Mouse (Mus musculus): ENCODE data around the gene Fam50b. TPM values are rescaled to one million over a fixed set of nuclear protein-coding genes. Genes with fewer than 3 reads are reported as not detected.

Gene Fam50b
- polyA plus RNA-seq, 1 experiment: not detected

DNA sequence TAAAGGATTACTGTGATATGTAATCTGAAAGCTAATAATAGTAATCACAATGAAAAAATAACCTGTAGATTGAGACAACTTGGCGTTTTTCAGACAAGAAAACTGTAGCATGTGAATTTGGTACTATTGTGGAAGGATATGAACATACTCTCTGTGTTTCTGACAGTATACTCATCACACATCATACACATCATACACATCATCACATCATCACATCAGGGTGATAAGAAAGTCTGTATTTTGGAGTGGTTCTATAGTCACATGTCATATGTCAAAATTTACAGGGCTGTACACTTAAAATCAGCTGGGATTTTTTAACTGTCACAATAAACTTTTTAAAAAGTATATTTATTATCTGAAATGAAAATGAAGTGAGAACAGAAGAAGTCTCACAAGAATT lies 30.9 kb upstream of the Fam50b start:
- H3K27me3 ChIP-seq (ENCODE audit: control insufficient read depth, insufficient read depth, low read length): no peaks in the 10 kb centered on the region
- H3K4me1 ChIP-seq (ENCODE audit: control insufficient read depth, insufficient read depth, low read length): no peaks in the 10 kb centered on the region
- no peak for TF ChIP-seq POLR2A (IDR thresholded peaks at IDR 0.05; ENCODE audit: borderline replicate concordance, insufficient read depth, low read length)
- no peak for TF ChIP-seq CTCF (IDR thresholded peaks at IDR 0.05; ENCODE audit: borderline replicate concordance, insufficient read depth, low read depth, low read length)
- DNase-seq: no peak
- H3K4me3 ChIP-seq (replicated peaks; ENCODE audit: insufficient read depth, low read depth, low read length): no peak overlapping the region
- no peak overlapping the region for H3K27ac ChIP-seq (ENCODE audit: insufficient read depth, low read length)
- 82% methylated on average over 1 of the region's 1 CpGs for WGBS

DNA sequence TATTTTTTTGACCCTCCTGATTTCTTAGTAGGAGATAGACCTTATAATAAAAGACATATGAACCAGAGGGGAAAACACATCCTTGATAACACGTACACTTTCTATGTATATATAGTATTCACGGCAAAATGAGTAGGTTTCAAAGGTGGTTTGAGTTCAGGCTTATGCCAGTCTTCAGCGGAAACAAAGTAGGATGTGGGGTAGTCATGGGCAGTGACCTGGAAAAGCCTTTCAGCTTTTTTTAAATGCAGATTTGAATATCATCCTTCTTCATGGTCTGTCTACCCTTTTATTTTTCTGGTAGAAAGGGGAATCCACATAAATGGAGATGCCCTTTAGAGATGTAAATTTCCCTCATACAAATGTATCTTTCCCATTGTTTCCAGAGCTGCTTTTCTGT lies 29.8 kb upstream of the Fam50b start:
- 52% methylated on average over 3 of the region's 3 CpGs for WGBS
- TF ChIP-seq CTCF (IDR thresholded peaks at IDR 0.05; ENCODE audit: borderline replicate concordance, insufficient read depth, low read depth, low read length) (no peak), POLR2A (IDR thresholded peaks at IDR 0.05; ENCODE audit: borderline replicate concordance, insufficient read depth, low read length) (no peak)

DNA sequence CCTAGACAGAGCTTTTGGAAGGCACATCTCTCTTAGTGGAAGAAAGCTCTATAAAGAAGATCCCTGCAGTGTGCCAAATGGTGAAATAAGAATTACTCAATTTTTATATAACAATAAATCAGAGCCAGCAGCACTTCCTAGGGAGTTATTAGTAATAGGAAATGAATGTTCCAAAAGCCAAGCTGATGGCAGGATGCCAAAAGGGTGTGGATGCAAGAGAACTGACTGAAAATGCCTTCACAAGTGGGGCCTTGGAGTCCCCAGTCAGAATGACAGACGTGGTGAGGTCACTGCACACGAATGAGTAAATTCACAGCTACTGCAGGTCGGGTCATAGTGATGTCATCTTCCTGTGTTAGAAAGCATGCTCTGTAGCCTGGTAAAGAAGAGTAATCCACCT lies 25.7 kb upstream of the Fam50b start:
- H3K4me3 ChIP-seq (replicated peaks; ENCODE audit: insufficient read depth, low read depth, low read length): no peak overlapping the region
- TF ChIP-seq POLR2A (IDR thresholded peaks at IDR 0.05; ENCODE audit: borderline replicate concordance, insufficient read depth, low read length): no peak
- no peak for TF ChIP-seq CTCF (IDR thresholded peaks at IDR 0.05; ENCODE audit: borderline replicate concordance, insufficient read depth, low read depth, low read length)
- no peaks in the 10 kb centered on the region for H3K27me3 ChIP-seq (ENCODE audit: control insufficient read depth, insufficient read depth, low read length)
- peak; percentile 10 to 56 for DNase-seq
- no peak overlapping the region for H3K27ac ChIP-seq (ENCODE audit: insufficient read depth, low read length)
- WGBS: 23% methylated on average over 3 of the region's 3 CpGs
- no peaks in the 10 kb centered on the region for H3K4me1 ChIP-seq (ENCODE audit: control insufficient read depth, insufficient read depth, low read length)

More for the DNA sequence above, 29.8 kb upstream of the Fam50b start:
- H3K27me3 ChIP-seq (ENCODE audit: control insufficient read depth, insufficient read depth, low read length): no peaks in the 10 kb centered on the region
- no peak for DNase-seq
- no peak overlapping the region for H3K4me3 ChIP-seq (replicated peaks; ENCODE audit: insufficient read depth, low read depth, low read length)
- H3K4me1 ChIP-seq (ENCODE audit: control insufficient read depth, insufficient read depth, low read length): no peaks in the 10 kb centered on the region
- H3K27ac ChIP-seq (ENCODE audit: insufficient read depth, low read length): no peak overlapping the region

DNA sequence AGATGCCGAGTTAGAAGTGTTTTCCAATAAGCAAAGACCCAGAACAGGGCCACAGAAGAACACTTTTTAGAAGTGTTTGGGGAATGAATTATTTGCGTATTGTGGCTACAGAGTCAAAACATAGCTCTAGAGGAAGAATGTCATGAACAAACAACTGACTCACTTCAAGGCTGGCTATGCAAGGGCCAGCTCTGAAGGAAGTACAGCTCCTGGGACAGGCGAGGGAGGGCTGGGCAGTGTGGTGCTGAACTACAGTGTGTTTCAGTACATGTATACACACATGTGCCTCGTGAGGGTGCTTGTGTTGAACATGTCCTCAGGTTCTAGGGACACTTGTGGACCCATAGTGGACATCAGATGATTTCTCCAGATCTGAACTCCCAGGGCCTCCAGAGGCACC lies 25.1 kb upstream of the Fam50b start:
- DNase-seq: no peak
- Histone ChIP-seq H3K27ac (ENCODE audit: insufficient read depth, low read length) (no peak overlapping the region), H3K4me3 (replicated peaks; ENCODE audit: insufficient read depth, low read depth, low read length) (no peak overlapping the region), H3K4me1 (ENCODE audit: control insufficient read depth, insufficient read depth, low read length) (no peaks in the 10 kb centered on the region), H3K27me3 (ENCODE audit: control insufficient read depth, insufficient read depth, low read length) (no peaks in the 10 kb centered on the region)
- TF ChIP-seq CTCF (IDR thresholded peaks at IDR 0.05; ENCODE audit: borderline replicate concordance, insufficient read depth, low read depth, low read length): no peak
- no peak for TF ChIP-seq POLR2A (IDR thresholded peaks at IDR 0.05; ENCODE audit: borderline replicate concordance, insufficient read depth, low read length)
- 92% methylated on average over 4 of the region's 4 CpGs for WGBS

DNA sequence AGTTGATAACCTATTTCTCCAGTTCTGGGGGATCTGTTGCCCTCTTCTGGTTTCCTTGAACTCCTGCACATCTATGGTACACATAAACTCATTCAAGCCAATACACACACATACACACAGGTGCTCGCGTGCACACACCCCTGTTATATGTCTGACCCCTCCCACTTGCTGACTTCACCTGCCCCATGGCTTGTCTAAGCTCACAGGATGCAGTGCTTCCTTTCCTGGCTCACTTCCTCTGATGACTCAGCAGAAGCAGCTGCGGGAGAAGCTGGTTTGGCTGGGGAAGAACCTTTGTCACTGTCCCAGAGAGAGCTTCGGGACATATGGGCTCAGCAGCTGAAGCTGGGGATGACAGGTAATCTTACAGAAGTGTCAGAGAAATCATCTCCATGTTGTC lies 23.2 kb upstream of the Fam50b start:
- no peak for TF ChIP-seq CTCF (IDR thresholded peaks at IDR 0.05; ENCODE audit: borderline replicate concordance, insufficient read depth, low read depth, low read length)
- TF ChIP-seq POLR2A (IDR thresholded peaks at IDR 0.05; ENCODE audit: borderline replicate concordance, insufficient read depth, low read length): no peak
- H3K4me1 ChIP-seq (ENCODE audit: control insufficient read depth, insufficient read depth, low read length): no peaks in the 10 kb centered on the region
- DNase-seq: no peak
- no peak overlapping the region for H3K4me3 ChIP-seq (replicated peaks; ENCODE audit: insufficient read depth, low read depth, low read length)
- WGBS: 75% methylated on average over 4 of the region's 4 CpGs
- H3K27ac ChIP-seq (ENCODE audit: insufficient read depth, low read length): no peak overlapping the region
- H3K27me3 ChIP-seq (ENCODE audit: control insufficient read depth, insufficient read depth, low read length): no peaks in the 10 kb centered on the region

DNA sequence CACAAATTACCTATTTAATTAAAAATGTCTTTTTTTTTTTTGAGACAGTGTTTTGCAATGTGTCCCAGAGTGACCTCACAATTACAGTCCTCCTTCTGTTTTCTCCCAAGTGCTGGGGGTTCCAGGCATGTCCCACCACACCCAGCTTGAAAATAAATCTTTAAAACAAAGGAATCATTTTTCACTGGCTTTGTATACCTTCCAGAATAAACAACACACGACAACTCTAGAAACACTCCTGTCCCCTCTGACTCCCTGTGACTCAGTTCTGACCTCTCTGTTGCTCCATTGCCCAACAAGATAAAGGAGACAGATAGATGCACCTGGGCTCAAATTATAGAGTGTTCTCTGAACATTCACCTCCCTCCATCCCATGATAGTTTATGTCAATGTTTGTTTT lies 21.8 kb upstream of the Fam50b start:
- 75% methylated on average over 1 of the region's 1 CpGs for WGBS
- H3K4me3 ChIP-seq (replicated peaks; ENCODE audit: insufficient read depth, low read depth, low read length): no peak overlapping the region

DNA sequence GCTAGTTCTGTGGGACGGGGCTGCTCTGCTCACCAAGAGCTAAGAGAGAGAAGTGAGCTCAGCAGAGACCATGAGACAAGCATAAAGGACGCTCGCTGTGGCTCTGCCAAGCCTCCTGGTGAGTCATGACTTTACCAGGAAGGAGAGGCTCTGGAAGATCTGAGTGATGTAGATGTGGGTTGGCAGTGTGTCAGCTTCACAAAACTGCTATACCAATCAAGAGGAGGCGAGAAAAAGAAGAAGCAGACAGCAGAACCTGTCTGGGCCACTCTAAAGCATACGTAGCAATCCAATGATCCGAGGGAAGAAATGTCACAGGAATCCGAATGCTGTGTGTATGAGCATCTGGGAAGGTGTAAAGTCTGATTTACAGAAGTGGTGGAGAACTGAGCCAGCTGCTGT lies 19.2 kb upstream of the Fam50b start:
- 28% methylated on average over 7 of the region's 7 CpGs for WGBS
- H3K4me1 ChIP-seq (ENCODE audit: control insufficient read depth, insufficient read depth, low read length): no peaks in the 10 kb centered on the region
- H3K27ac ChIP-seq (ENCODE audit: insufficient read depth, low read length): no peak overlapping the region
- TF ChIP-seq CTCF (IDR thresholded peaks at IDR 0.05; ENCODE audit: borderline replicate concordance, insufficient read depth, low read depth, low read length) (no peak), POLR2A (IDR thresholded peaks at IDR 0.05; ENCODE audit: borderline replicate concordance, insufficient read depth, low read length) (no peak)
- no peak for DNase-seq
- H3K27me3 ChIP-seq (ENCODE audit: control insufficient read depth, insufficient read depth, low read length): no peaks in the 10 kb centered on the region
- no peak overlapping the region for H3K4me3 ChIP-seq (replicated peaks; ENCODE audit: insufficient read depth, low read depth, low read length)

More for the DNA sequence above, 21.8 kb upstream of the Fam50b start:
- Histone ChIP-seq H3K27me3 (ENCODE audit: control insufficient read depth, insufficient read depth, low read length) (no peaks in the 10 kb centered on the region), H3K4me1 (ENCODE audit: control insufficient read depth, insufficient read depth, low read length) (no peaks in the 10 kb centered on the region), H3K27ac (ENCODE audit: insufficient read depth, low read length) (no peak overlapping the region)
- no peak for DNase-seq
- TF ChIP-seq CTCF (IDR thresholded peaks at IDR 0.05; ENCODE audit: borderline replicate concordance, insufficient read depth, low read depth, low read length) (no peak), POLR2A (IDR thresholded peaks at IDR 0.05; ENCODE audit: borderline replicate concordance, insufficient read depth, low read length) (no peak)

DNA sequence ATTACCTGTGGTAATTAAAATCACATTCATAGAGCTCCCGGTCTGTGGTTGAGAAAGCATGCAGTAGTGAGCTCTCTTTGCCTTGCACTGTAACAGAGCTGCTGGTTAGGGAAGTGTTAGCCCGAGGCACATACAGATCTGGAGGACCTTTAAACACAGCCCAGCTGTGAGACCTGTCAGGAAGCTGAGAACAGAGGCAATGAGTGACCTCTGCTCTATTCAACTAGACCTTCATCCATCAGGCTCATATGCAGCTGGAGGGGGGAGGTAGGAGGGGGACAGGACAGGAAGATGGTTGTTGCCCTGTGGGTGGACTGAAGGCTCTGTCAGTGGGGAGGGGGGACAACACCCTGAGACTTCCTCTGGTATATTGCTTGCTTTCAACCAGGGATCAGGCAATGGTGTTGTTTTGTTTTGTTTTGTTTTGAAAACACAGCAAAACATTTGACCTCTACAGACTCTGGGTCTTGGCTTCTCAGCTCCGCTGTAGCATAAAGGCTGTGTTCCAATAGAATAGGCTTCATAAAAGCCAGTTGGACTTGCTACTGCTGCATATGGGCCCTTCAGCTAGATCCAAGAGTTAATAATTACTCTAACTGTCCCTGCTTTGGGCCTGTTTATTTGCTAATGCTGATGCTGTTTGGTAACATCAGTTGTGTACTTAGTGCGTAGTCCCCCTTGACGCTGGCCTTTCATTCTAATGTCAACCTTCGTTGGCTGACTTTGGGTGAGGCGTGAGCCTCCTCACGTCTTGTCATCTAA lies 9.6 kb upstream of the Fam50b start:
- Histone ChIP-seq H3K27me3 (ENCODE audit: control insufficient read depth, insufficient read depth, low read length) (no peaks in the 10 kb centered on the region), H3K27ac (ENCODE audit: insufficient read depth, low read length) (no peak overlapping the region), H3K4me3 (replicated peaks; ENCODE audit: insufficient read depth, low read depth, low read length) (no peak overlapping the region), H3K4me1 (ENCODE audit: control insufficient read depth, insufficient read depth, low read length) (0 out of 2 replicates have a peak, but pooled peaks cover 3% of the 10 kb centered on the region)
- 91% methylated on average over 8 of the region's 8 CpGs for WGBS
- DNase-seq: no peak
- no peak for TF ChIP-seq POLR2A (IDR thresholded peaks at IDR 0.05; ENCODE audit: borderline replicate concordance, insufficient read depth, low read length)
- no peak for TF ChIP-seq CTCF (IDR thresholded peaks at IDR 0.05; ENCODE audit: borderline replicate concordance, insufficient read depth, low read depth, low read length)
